Mouse (Mus musculus) CH12.LX (cell line): ENCODE data around the gene Olfr11. TPM values are rescaled to one million over a fixed set of nuclear protein-coding genes. Genes with fewer than 3 reads are reported as not detected.

ENCODE experiments used
- DNase-seq: peaks from one replicate; pipeline ENCODE4 v3.0.0-alpha.2; 2013; ENCODE audit errors: extremely low read depth
- H3K27ac ChIP-seq: 2 replicates; pipeline ENCODE4 v1.5.1; 2012; ENCODE audit warnings: low read depth, mild to moderate bottlenecking, control low read depth, moderate library complexity; ENCODE audit not compliant: insufficient read depth
- H3K27me3 ChIP-seq: replicated peaks from 2 replicates; pipeline ENCODE3; 2012; ENCODE audit warnings: inconsistent platforms
- H3K36me3 ChIP-seq, 2 experiments: replicated peaks in 1 of 2; 2 replicates each; pipeline versions ENCODE3 to v1.6.1; 2012; ENCODE audit warnings: inconsistent platforms in 1 of 2, low read length in 1 of 2, mild to moderate bottlenecking in 1 of 2, mixed read lengths in 1 of 2, moderate library complexity in 1 of 2; ENCODE audit not compliant: control insufficient read depth in 1 of 2, insufficient read depth in 1 of 2
- H3K4me1 ChIP-seq, 2 experiments: 2 replicates each; pipeline ENCODE4 v1.6.1; 2012; ENCODE audit warnings: inconsistent platforms in 1 of 2, moderate library complexity in 1 of 2; ENCODE audit not compliant: insufficient read depth in 2 of 2, control insufficient read depth in 1 of 2
- H3K4me2 ChIP-seq: 2 replicates; pipeline ENCODE4 v1.6.1; 2012; ENCODE audit warnings: low read depth, mild to moderate bottlenecking, control low read depth; ENCODE audit not compliant: poor library complexity, insufficient read depth, severe bottlenecking
- H3K4me3 ChIP-seq, 3 experiments: fragments of 150-350 bp in 1 of 3; sonication (generic) in 1 of 3; replicated peaks in 1 of 3; 2 replicates each; pipeline versions ENCODE3 to v1.5.1; 2011 to 2012; ENCODE audit warnings: low read depth in 2 of 3, low read length in 2 of 3, mild to moderate bottlenecking in 2 of 3, moderate library complexity in 2 of 3, control low read depth in 1 of 3, improper control_type of control experiment in 1 of 3, inconsistent platforms in 1 of 3, mixed read lengths in 1 of 3; ENCODE audit not compliant: poor library complexity in 1 of 3
- H3K79me2 ChIP-seq: replicated peaks from 2 replicates; pipeline ENCODE4 v1.6.1; 2012; ENCODE audit warnings: mild to moderate bottlenecking, moderate library complexity; ENCODE audit not compliant: control insufficient read depth, poor library complexity, insufficient read depth, severe bottlenecking; ENCODE audit errors: extremely low read depth
- H3K9ac ChIP-seq: 2 replicates; pipeline ENCODE4 v1.6.1; 2012; ENCODE audit warnings: low read depth, mild to moderate bottlenecking, control low read depth, moderate library complexity; ENCODE audit not compliant: insufficient read depth
- H3K9me3 ChIP-seq: replicated peaks from 2 replicates; pipeline ENCODE3; 2012; ENCODE audit warnings: low read length, inconsistent platforms, mixed read lengths
- BHLHE40 ChIP-seq: IDR thresholded peaks from 2 replicates; pipeline ENCODE4 v1.6.1; 2011; ENCODE audit warnings: mild to moderate bottlenecking, low read depth, low read length, improper control_type of control experiment
- CTCF ChIP-seq, 2 experiments: IDR thresholded peaks in 1 of 2; conservative IDR thresholded peaks in 1 of 2; 2 replicates each; pipeline ENCODE4 v1.5.1; 2011 to 2012; ENCODE audit warnings: low read depth in 2 of 2, low read length in 2 of 2, improper control_type of control experiment in 1 of 2, inconsistent platforms in 1 of 2, mild to moderate bottlenecking in 1 of 2, moderate library complexity in 1 of 2
- EP300 ChIP-seq: IDR thresholded peaks from 2 replicates; pipeline ENCODE4 v1.6.1; 2011; ENCODE audit warnings: low read length, improper control_type of control experiment
- GABPA ChIP-seq: IDR thresholded peaks from 2 replicates; pipeline ENCODE4 v1.6.1; 2012; ENCODE audit warnings: low read depth, low read length, improper control_type of control experiment, inconsistent platforms; ENCODE audit not compliant: insufficient replicate concordance
- IRF4 ChIP-seq: IDR thresholded peaks from 2 replicates; pipeline ENCODE4 v1.6.1; 2014; ENCODE audit warnings: low read depth, mild to moderate bottlenecking, inconsistent platforms, low read length, improper control_type of control experiment
- JUN ChIP-seq: IDR thresholded peaks from 2 replicates; pipeline ENCODE4 v1.6.1; 2011; ENCODE audit warnings: low read depth, mild to moderate bottlenecking, low read length, improper control_type of control experiment, moderate library complexity; ENCODE audit not compliant: insufficient read depth
- JUND ChIP-seq: conservative IDR thresholded peaks from 2 replicates; pipeline ENCODE4 v1.6.1; 2011; ENCODE audit warnings: low read depth, low read length, improper control_type of control experiment
- MAZ ChIP-seq: IDR thresholded peaks from 2 replicates; pipeline ENCODE4 v1.6.1; 2012; ENCODE audit warnings: low read depth, mild to moderate bottlenecking, inconsistent platforms, low read length, improper control_type of control experiment, moderate library complexity
- MYC ChIP-seq: IDR thresholded peaks from 2 replicates; pipeline ENCODE4 v1.6.1; 2011; ENCODE audit warnings: low read depth, mild to moderate bottlenecking, improper control_type of control experiment, low read length
- PAX5 ChIP-seq: IDR thresholded peaks from 2 replicates; pipeline ENCODE4 v1.6.1; 2012; ENCODE audit warnings: low read length, inconsistent platforms, mixed read lengths
- POLR2A ChIP-seq: IDR thresholded peaks from 2 replicates; pipeline ENCODE4 v1.6.1; 2011; ENCODE audit warnings: low read depth, mild to moderate bottlenecking, improper control_type of control experiment, low read length
- POLR2AphosphoS2 ChIP-seq: IDR thresholded peaks from 2 replicates; pipeline ENCODE4 v1.6.1; 2011; ENCODE audit warnings: low read depth, low read length, improper control_type of control experiment
- SMC3 ChIP-seq: IDR thresholded peaks from 2 replicates; pipeline ENCODE4 v1.6.1; 2011; ENCODE audit warnings: low read depth, low read length, improper control_type of control experiment
- UBTF ChIP-seq: IDR thresholded peaks from 2 replicates; pipeline ENCODE4 v1.6.1; 2012; ENCODE audit warnings: low read depth, mild to moderate bottlenecking, inconsistent platforms, low read length, improper control_type of control experiment, moderate library complexity
- USF2 ChIP-seq: conservative IDR thresholded peaks from 2 replicates; pipeline ENCODE4 v1.6.1; 2011; ENCODE audit warnings: low read depth, low read length, improper control_type of control experiment
- ZC3H11A ChIP-seq: IDR thresholded peaks from 2 replicates; pipeline ENCODE4 v1.6.1; 2012; ENCODE audit warnings: low read depth, mild to moderate bottlenecking, inconsistent platforms, low read length, improper control_type of control experiment
- ZKSCAN1 ChIP-seq: IDR thresholded peaks from 2 replicates; pipeline ENCODE4 v1.6.1; 2012; ENCODE audit warnings: low read depth, inconsistent platforms, low read length, improper control_type of control experiment, borderline replicate concordance
- dilution Hi-C: fragments of 300-500 bp; cut with MboI; formaldehyde crosslinking; loops from 2 replicates; pipeline ENCODE4 v1.14.3; 2020; ENCODE audit warnings: low sequenced_read_pairs; ENCODE audit not compliant: extremely low pct_unique_long_range_greater_than_20kb, extremely low pct_ligation_motif_present
- in situ Hi-C: fragments of 300-500 bp; cut with MboI; formaldehyde crosslinking; loops from 3 replicates; pipeline ENCODE4 v1.14.3; 2019; ENCODE audit warnings: low sequenced_read_pairs, low pct_ligation_motif_present, low pct_unique_long_range_greater_than_20kb, mixed read lengths
- polyA plus RNA-seq: library from polyadenylated mRNA; unstranded; fragments of >175 nt; gene quantifications from 2 replicates; pipeline ENCODE4 v1.2.1, GENCODE M21; 2012; ENCODE audit warnings: low read depth; ENCODE audit not compliant: insufficient read length
- total RNA-seq, 2 experiments: library from RNA; depleted of rRNA; stranded (reverse); fragments of 300-350 nt in 1 of 2; fragments of >200 nt in 1 of 2; gene quantifications; 2 replicates each; pipeline ENCODE4 v1.2.3; 2012 to 2014

The Olfr11 gene
- total and polyA plus RNA-seq, 3 experiments, result 0.23 to 1.4 (median 0.70) TPM

DNA sequence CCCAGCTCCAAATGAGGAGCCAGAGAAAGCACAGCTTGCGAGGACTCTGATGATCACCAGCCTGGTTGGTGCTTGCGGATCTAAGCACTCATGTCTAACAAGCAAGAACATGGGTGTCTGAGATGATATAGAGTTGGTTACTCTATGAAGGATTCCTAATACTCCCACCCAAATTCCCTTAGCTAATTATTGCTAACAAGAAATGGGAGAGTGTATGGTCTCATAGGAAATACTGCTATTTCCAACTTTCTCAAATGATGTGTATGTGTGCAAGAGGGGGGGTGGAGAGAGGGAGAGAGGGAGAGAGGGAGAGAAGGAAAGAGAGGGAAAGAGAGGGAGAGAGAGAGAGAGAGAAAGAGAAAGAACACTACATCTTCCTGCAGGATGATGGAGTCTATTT, 21.0 kb upstream of the Olfr11 start, which contains the start of gene Olfr1361:
Gene Olfr1361, minus strand, starts transcription at position 101 of the 400 bp plus-strand sequence.
- no peak for TF ChIP-seq PAX5
- no peak for TF ChIP-seq ZC3H11A
- no peak for TF ChIP-seq EP300
- TF ChIP-seq SMC3, result no peak
- TF ChIP-seq IRF4, result no peak
- TF ChIP-seq GABPA, result no peak
- no peak for TF ChIP-seq MYC
- no peak for TF ChIP-seq ZKSCAN1
- no peak for TF ChIP-seq UBTF
- TF ChIP-seq CTCF (conservative IDR thresholded peaks at IDR 0.05 in 1 of 2, IDR thresholded peaks at IDR 0.05 in 1 of 2; ENCODE audit: low read depth in 2 of 2, low read length in 2 of 2), result no peak
- no peak for DNase-seq
- in situ Hi-C loops, result no loop called here
- Histone ChIP-seq H3K4me2 (no peak within 1 kb of the TSS), H3K36me3 (no peaks in the 10 kb centered on the region), H3K27ac (no peak within 1 kb of the TSS), H3K4me3 (no peak within 1 kb of the TSS), H3K9ac (no peak within 1 kb of the TSS), H3K4me1 (peaks cover 0 to 3% of the 10 kb centered on the region in 2 experiments; a peak in 1 of 4 replicates), H3K79me2 (no peaks in the 10 kb centered on the region), H3K27me3 (peaks cover 1% of the 10 kb centered on the region), H3K9me3 (no peaks in the 10 kb centered on the region)
- dilution Hi-C loops, result no loop called here

DNA sequence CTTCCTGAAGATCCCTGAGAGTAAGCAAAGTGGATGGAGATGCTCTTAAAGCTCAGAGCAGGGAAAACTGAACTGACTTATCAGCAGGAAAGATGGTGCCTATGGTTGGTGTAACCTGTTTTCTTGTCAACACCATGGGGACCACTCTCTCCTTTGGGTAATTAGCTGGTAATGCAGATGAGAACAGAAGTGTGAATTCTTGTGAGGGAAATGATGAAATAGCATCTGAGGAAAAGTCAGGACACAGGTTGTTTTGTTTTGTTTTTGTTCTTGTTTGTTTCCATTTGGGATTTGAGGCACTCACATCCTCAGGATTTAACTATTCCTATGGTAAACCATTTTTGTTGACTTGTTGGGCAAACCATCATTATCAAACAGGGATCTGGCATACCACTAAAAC, 28.4 kb downstream of the Olfr11 start, which contains the start of gene Olfr1362:
Gene Olfr1362, minus strand, starts transcription at position 101 of the 400 bp plus-strand sequence.
- H3K27me3 ChIP-seq, result no peaks in the 10 kb centered on the region
- H3K79me2 ChIP-seq, result no peaks in the 10 kb centered on the region
- H3K27ac ChIP-seq, result no peak within 1 kb of the TSS
- no peaks in the 10 kb centered on the region for H3K4me1 ChIP-seq
- dilution Hi-C loops, result no loop called here
- no peaks in the 10 kb centered on the region for H3K9me3 ChIP-seq
- no peak within 1 kb of the TSS for H3K4me2 ChIP-seq
- DNase-seq, result no peak
- in situ Hi-C loops, result no loop called here
- H3K9ac ChIP-seq, result no peak within 1 kb of the TSS
- H3K36me3 ChIP-seq, result no peaks in the 10 kb centered on the region
- TF ChIP-seq JUND (no peak), USF2 (no peak), JUN (no peak), POLR2AphosphoS2 (no peak), POLR2A (no peak)
- H3K4me3 ChIP-seq, result no peak within 1 kb of the TSS

DNA sequence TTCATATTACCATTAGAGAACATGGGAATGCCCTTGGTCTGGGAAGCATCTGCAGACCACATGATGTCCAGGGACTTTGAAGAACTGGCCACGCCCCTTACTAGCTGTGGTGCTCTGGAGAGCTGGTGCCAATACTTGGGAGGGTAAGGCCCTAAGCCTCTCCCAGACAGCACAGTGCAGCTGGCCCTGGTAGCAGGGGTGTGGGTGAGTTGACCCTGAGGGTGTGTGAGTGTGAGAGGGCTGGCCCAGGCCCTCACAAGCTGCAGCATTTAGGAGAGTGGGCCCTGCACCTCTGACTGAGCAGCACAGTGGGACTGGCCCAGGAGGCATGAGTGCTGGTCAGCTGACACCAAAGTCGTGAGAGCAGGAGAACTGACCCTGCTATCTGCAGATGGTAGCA, 50.7 kb downstream of the Olfr11 start:
- H3K4me1 ChIP-seq, result no peaks in the 10 kb centered on the region
- no peaks in the 10 kb centered on the region for H3K27me3 ChIP-seq
- H3K36me3 ChIP-seq, result no peaks in the 10 kb centered on the region
- H3K4me3 ChIP-seq, result no peak overlapping the region
- no peak overlapping the region for H3K4me2 ChIP-seq
- TF ChIP-seq BHLHE40 (no peak), MAZ (no peak)
- H3K79me2 ChIP-seq, result no peaks in the 10 kb centered on the region
- H3K9ac ChIP-seq, result no peak overlapping the region
- dilution Hi-C loops (no loop called here), in situ Hi-C loops (no loop called here)
- no peak overlapping the region for H3K27ac ChIP-seq
- DNase-seq, result no peak
- H3K9me3 ChIP-seq, result no peaks in the 10 kb centered on the region
